ENCODE assay signal across 11 mouse cellular contexts in genomic region chr8:120476711-120477575, GRCm38 (mm10).
DNase-seq lines count a peak whose midpoint lies in the region; ATAC-seq and TF ChIP-seq lines count a peak whose summit lies in the region.
"Had no signal": no experiment of that assay in that cellular context is flagged by ENCODE, and none has a peak within 500 bp of the region (broad histone marks: within the 10 kb centered on the region; RNA-seq: fewer than 3 reads in every experiment).

No protein-coding gene starts in this region.

- H3K9ac ChIP-seq in lung, embryonic 14.5 days = no peak overlapping the region
- H3K9ac ChIP-seq in forebrain, postnatal 0 days = no peak overlapping the region
- H3K9ac ChIP-seq in liver, embryonic 15.5 days = 0 out of 2 replicates have a peak overlapping the region, but pooled peaks have one; percentile 58
- H3K9ac ChIP-seq: embryonic facial prominence, embryonic 15.5 days had no signal

- peak; percentile 28 for DNase-seq in lung, embryonic 14.5 days
- DNase-seq in lung, adult 2 months = no peak
- DNase-seq in forebrain, postnatal 0 days = no peak
- peak; percentile 93 for DNase-seq in retina, postnatal 1 day
- DNase-seq in kidney, adult 18-20 months = no peak
- DNase-seq in layer of hippocampus, adult 9-11 months = no peak
- DNase-seq in urinary bladder, postnatal 14 days (ENCODE audit: low spot score) = no peak
- DNase-seq: gastrocnemius, postnatal 10 days had no signal

- H3K4me2 ChIP-seq in lung, embryonic 14.5 days = no peak overlapping the region
- no peak overlapping the region for H3K4me2 ChIP-seq in forebrain, postnatal 0 days (ENCODE audit: low read depth)
- peak overlapping the region; percentile 66 for H3K4me2 ChIP-seq in liver, embryonic 15.5 days
- H3K4me2 ChIP-seq: embryonic facial prominence, embryonic 15.5 days had no signal

- H3K4me3 ChIP-seq in lung, embryonic 14.5 days (ENCODE audit: low read depth, low read length) = no peak overlapping the region
- H3K4me3 ChIP-seq in lung, adult 2 months (replicated peaks; ENCODE audit: extremely low read depth, low read depth, low read length) = no peak overlapping the region
- no peak overlapping the region for H3K4me3 ChIP-seq in forebrain, postnatal 0 days (ENCODE audit: low read depth, low read length)
- H3K4me3 ChIP-seq in liver, embryonic 15.5 days (replicated peaks) = no peak overlapping the region
- H3K4me3 ChIP-seq: embryonic facial prominence, embryonic 15.5 days had no signal

- 48% methylated on average over 25 of the region's 25 CpGs for WGBS in lung, embryonic 14.5 days
- 77% methylated on average over 25 of the region's 25 CpGs for WGBS in lung, adult 2 months
- 25% methylated on average over 25 of the region's 25 CpGs for WGBS in forebrain, postnatal 0 days
- WGBS in liver, embryonic 15.5 days (ENCODE audit: insufficient replicate concordance) = 59% methylated on average over 25 of the region's 25 CpGs

- no peaks in the 10 kb centered on the region for H3K9me3 ChIP-seq in lung, embryonic 14.5 days (ENCODE audit: low read depth, low read length)
- no peaks in the 10 kb centered on the region for H3K9me3 ChIP-seq in forebrain, postnatal 0 days (ENCODE audit: low read length)
- H3K9me3 ChIP-seq in liver, embryonic 15.5 days (replicated peaks) = no peaks in the 10 kb centered on the region
- H3K9me3 ChIP-seq: embryonic facial prominence, embryonic 15.5 days had no signal

- ATAC-seq in lung, embryonic 14.5 days (ENCODE audit: insufficient read depth) = no peak
- peak; percentile 40; the same call in 1 of the 2 replicates for ATAC-seq in forebrain, postnatal 0 days
- ATAC-seq in liver, embryonic 15.5 days (ENCODE audit: insufficient read depth) = no peak
- ATAC-seq: CD4-positive, CD25-positive, alpha-beta regulatory T cell, adult 4 months had no signal

- H3K4me1 ChIP-seq in lung, embryonic 14.5 days (ENCODE audit: insufficient read depth) = peaks cover 28% of the 10 kb centered on the region
- peaks cover 19% of the 10 kb centered on the region for H3K4me1 ChIP-seq in lung, adult 2 months (ENCODE audit: control insufficient read depth, insufficient read depth, low read length)
- H3K4me1 ChIP-seq in forebrain, postnatal 0 days (ENCODE audit: insufficient read depth) = peaks cover 10% of the 10 kb centered on the region
- H3K4me1 ChIP-seq in liver, embryonic 15.5 days (replicated peaks) = peaks cover 98% of the 10 kb centered on the region

- H3K27ac ChIP-seq in lung, embryonic 14.5 days (ENCODE audit: low read depth) = 0 out of 2 replicates have a peak overlapping the region, but pooled peaks have one; percentile 28
- 0 out of 2 replicates have a peak overlapping the region, but pooled peaks have one; percentile 35 for H3K27ac ChIP-seq in forebrain, postnatal 0 days (ENCODE audit: low read depth, low read length)
- H3K27ac ChIP-seq in liver, embryonic 15.5 days (replicated peaks) = peak overlapping the region; percentile 86
- H3K27ac ChIP-seq: embryonic facial prominence, embryonic 15.5 days had no signal

- TF ChIP-seq POLR2A in lung, adult 2 months (IDR thresholded peaks at IDR 0.05; ENCODE audit: borderline replicate concordance, extremely low read depth, low read depth, low read length) = no peak

- no peaks in the 10 kb centered on the region for H3K36me3 ChIP-seq in lung, embryonic 14.5 days (ENCODE audit: insufficient read depth)
- H3K36me3 ChIP-seq in forebrain, postnatal 0 days (ENCODE audit: insufficient read depth) = no peaks in the 10 kb centered on the region
- H3K36me3 ChIP-seq in liver, embryonic 15.5 days (replicated peaks) = no peaks in the 10 kb centered on the region
- H3K36me3 ChIP-seq: embryonic facial prominence, embryonic 15.5 days had no signal

- H3K27me3 ChIP-seq in lung, embryonic 14.5 days (ENCODE audit: insufficient read depth, low read length) = no peaks in the 10 kb centered on the region
- no peaks in the 10 kb centered on the region for H3K27me3 ChIP-seq in forebrain, postnatal 0 days (ENCODE audit: insufficient read depth, low read length)
- H3K27me3 ChIP-seq in liver, embryonic 15.5 days = peaks cover 4% of the 10 kb centered on the region; the same call in 1 of the 2 replicates
- H3K27me3 ChIP-seq: embryonic facial prominence, embryonic 15.5 days had no signal

- TF ChIP-seq CTCF in lung, embryonic 14.5 days (IDR thresholded peaks at IDR 0.05; ENCODE audit: low read depth) = no peak
- no peak for TF ChIP-seq CTCF in lung, adult 2 months (IDR thresholded peaks at IDR 0.05; ENCODE audit: insufficient read depth, low read length)
- TF ChIP-seq CTCF in forebrain, postnatal 0 days (IDR thresholded peaks at IDR 0.05; ENCODE audit: low read depth) = no peak

Comparison
In these comparisons a context has a peak if more than half of its experiments do, and no peak if none do; other contexts are left out.
1. DNase-seq: peak in lung, embryonic 14.5 days (single experiment) and retina, postnatal 1 day (single experiment); none in lung, adult 2 months (single experiment), forebrain, postnatal 0 days (single experiment), kidney, adult 18-20 months (single experiment), layer of hippocampus, adult 9-11 months (single experiment) and urinary bladder, postnatal 14 days (single experiment).
2. H3K27ac ChIP-seq: peak in every context shown above with its lines; median percentile 86 in liver, embryonic 15.5 days; 35 in forebrain, postnatal 0 days; 28 in lung, embryonic 14.5 days.